Mouse (Mus musculus): ENCODE results near the gene Lman2. TPM values are rescaled to one million over a fixed set of nuclear protein-coding genes. Genes with fewer than 3 reads are reported as not detected.

Lman2 gene
- total RNA-seq (2015; ENCODE audit: low replicate concordance), result 19.6 and 20.2 TPM in 2 replicates
- 31.8 and 33.4 TPM in 2 replicates for total RNA-seq (2017; ENCODE audit: low replicate concordance)

DNA sequence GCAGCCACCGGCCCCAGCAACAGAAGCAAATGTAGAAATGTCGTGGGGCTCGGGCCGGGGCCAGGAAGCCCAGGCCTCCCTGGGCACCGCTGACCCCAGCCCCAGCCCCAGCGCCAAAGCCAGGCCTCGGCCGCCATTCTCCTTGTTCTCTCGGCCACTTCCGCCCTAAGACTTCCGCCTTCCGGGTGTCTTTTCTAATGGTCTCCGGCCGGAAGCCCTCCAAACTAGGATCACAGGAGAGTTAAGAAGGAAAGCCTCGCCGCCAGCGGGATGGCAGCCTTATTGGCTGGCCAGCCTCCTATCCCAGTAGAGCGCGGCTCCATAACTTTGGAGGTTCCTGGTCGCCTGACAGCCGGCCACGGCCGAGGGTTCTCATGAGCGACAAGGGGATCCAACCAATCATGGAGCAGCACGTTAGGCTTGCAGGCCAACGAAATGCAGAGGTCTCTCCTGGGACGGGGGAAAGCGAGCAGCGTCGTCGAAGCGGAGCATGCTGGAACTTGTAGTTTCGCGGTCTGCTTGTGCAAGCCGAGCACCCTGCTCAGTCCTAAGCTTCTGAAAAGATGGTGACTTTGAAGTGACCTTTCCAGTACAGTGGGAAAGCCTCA lies at the start of gene Lman2:
Gene Lman2, minus strand, starts transcription at position 331 of the 608 bp plus-strand sequence.
- ATAC-seq (replicated peaks; ENCODE audit: low FRiP score, poor library complexity, severe bottlenecking), result peak; percentile 95

DNA sequence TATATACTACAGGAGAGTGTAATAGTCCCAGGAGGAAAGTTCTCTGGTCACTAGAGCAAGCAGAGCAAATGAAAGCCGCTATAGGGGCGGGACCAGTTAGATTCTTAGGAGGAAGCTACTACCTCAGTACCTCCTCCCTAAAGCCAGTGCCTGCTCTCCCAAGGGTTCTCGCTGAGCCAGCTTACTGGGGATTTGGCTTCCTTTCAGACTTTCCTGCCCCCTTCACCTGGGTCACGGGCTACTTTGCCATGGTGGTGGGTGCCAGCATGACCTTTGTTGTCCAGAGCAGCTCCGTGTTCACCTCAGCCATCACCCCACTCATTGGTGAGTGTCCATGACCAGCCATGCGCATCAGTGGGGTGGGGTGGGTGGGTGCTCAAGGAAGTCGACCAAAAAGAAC lies 49.2 kb upstream of the Lman2 start:
- ATAC-seq (replicated peaks; ENCODE audit: low FRiP score, poor library complexity, severe bottlenecking), result no peak

DNA sequence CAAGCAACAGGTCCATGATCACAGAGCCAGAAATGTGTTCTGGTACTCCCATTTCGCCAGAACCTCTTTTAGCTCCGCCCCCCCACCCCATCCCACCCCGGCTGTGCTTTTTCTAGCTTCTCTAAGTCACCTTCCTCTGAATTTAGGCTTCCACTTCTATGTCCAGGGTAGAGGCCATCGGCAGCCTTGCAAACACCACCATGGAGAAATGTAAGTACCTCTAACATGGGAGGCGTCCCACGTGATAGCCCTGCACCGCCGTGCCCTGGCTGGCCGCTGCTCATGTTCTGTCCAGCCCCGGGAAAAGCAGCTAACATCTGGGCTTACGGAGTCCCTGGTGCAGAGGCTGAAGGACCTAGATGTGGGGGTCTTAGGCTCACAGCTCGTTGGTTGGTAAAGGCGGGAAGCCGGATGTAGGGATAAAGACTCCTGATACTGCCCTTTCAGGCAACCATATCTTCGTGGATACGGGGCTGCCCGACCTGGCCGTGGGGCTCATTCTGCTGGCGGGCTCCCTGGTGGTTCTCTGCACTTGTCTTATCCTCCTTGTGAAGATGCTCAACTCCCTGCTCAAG lies 46.0 kb upstream of the Lman2 start:
- no peak for ATAC-seq (replicated peaks; ENCODE audit: low FRiP score, poor library complexity, severe bottlenecking)

DNA sequence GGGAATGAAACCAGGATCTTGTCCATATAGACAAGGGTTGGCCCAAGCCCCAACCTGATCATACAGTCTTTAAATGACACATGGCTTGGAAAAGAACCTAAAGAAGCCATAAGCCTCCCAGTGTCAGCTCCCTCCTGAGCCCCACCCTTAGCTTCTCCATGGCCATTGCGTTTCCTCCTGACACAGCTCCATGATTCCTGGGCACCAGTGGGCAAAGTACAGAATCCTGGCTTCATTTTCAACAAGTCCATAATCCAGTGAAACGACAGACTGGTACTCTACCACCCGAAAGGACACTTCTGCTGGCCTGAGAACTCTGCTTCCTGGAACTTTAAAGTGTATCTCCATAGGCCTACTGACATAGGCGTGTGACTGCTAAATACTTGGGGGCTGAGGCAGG lies 44.8 kb upstream of the Lman2 start:
- no peak for ATAC-seq (replicated peaks; ENCODE audit: low FRiP score, poor library complexity, severe bottlenecking)

DNA sequence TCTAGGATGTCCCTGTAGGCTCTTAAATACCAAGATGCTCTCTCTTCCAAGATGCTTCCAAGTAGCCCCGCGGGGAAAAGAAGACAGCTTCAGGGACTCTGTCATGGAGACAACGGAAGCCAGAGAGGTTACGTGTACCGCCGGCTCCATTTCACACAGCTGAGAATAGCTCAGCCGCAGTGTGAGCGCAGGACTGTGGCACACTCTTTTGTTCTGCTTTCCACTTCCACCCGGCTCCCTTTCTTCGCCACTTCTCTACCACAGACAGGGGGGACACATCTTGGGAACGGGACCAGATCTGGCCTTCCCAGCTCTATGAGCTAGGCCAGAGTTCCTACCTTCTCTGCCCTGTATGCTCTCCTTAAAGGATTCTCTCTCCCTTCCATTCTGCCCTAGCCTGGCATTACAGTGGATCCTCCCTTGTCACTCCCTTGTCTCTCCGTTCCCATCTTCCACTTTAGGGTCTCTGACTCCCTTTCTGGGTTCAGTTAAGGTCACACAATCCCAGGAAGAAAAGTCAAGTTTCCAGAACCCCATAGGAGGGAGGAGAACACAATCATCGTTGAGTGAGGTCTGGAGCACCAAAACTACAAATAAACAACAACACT lies 43.3 kb upstream of the Lman2 start:
- ATAC-seq (replicated peaks; ENCODE audit: low FRiP score, poor library complexity, severe bottlenecking), result no peak

DNA sequence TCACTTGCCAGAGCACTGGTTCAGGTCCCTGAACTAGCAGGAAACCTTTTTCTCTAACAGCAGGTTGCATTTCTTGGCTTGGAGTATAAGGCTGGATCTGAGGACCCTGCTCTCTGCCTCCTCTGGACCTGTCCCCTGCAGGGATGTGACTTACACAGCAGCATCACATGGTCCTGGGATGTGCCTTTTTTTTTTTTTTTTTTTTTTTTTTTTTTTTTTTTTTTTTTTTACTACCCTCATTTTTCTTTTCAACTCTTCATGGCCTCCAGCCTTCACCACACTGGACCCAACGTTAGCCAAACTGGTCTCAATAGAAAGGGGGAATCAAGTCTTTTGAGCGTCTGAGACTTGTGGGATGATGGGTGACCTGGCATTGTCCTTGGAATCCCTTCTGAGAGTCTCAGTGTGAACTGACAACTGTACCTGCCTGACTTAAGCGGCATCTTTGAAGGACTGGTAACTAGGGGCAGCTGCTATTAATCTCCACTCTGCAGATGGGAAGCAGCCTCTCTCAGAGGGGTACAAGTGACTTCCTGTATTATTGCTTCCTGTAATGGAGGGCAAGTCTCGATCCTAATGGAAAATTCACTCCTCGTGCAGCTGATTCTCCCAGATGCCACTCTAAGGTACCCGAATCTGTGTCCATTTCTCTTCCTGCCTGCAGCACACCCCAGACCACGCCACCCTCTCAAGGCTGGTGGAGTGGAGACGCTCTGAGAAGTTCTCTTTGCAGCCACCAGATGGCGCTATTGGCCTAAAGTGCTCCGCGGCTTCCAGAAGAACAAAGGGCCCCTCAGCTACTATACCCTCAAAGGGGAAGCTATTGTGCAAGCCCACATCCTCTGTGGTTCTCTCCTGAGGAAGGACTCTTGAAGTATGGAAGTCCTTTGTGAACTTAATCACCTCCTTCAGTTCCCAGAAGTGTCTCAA lies 42.5 kb upstream of the Lman2 start:
- ATAC-seq (replicated peaks; ENCODE audit: low FRiP score, poor library complexity, severe bottlenecking), result peak; percentile 76

DNA sequence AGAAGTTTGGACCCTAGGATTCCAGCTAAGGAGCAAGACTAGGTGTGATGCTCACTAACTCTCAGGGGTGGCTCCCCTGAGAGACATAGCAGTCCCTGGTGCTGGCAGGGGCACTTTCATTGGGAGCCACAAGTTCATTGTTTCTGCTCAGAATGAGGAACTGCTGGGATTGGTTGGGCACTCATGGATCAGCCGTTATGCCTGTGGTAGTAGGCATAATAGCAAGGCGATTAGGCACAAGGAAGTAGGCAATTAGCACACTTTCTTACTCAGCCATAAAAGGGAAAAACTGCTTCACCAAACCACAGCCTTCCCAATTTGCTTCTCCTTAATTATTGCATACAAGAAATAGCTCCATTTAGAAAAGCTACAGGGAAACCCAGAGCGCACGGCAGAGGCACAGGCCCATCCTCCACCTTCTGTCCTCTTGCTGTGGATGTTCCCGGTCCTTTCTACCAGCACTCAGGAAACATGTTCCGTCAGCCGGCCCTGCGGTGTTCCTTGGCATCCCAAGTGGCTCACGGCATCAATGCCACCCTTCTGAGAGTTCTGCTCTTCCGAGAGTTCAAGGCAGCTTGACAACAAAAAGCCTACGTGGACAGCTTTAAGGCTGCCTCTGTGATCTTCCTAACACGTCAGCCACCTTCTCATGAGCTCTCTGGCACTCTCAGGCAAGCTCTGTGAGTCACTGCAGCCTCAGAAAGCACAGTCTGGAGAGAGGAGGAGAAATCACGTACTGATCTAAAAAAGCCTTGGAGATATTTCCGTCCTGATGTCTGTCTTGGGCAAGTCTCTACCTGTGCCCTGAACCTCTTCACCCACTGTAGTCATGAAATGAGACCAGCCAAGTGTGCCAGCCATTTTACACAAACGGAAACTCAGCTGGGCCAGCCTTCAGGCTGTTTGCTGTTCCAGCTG lies 41.6 kb upstream of the Lman2 start:
- no peak for ATAC-seq (replicated peaks; ENCODE audit: low FRiP score, poor library complexity, severe bottlenecking)

DNA sequence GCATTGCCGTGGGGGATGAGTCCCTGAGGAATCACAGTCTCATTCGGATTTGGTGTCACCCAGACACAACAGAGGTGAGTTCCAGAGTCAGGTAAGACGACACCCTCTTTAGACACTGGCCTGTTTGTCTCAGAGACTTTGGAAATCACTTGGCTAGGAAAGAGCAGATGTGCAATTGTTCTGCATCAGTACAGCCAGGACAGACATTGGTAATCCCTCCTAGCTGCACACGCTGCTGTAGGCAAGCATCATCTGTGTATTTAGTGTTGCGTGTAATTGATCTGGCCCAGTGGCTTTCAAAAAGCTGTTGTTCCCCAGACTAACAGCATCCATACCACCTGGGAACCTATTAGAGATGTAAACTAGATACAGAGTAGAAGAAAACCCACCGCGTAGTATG lies 40.7 kb upstream of the Lman2 start:
- no peak for ATAC-seq (replicated peaks; ENCODE audit: low FRiP score, poor library complexity, severe bottlenecking)

DNA sequence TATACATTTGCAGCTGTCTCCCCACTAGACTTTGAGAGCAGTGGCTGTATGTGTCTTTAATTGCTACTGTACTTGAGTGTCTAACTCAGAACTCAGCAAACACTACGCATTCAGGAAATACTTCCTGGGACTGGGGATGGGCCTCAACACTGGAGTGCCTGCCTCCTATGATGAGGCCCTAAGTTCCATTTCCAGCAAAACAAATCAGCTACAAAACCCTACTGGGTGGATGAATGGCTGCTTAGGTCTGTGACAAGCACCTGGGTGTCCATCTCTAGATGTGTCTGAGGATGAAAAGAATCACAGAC lies 37.4 kb upstream of the Lman2 start:
- ATAC-seq (replicated peaks; ENCODE audit: low FRiP score, poor library complexity, severe bottlenecking), result no peak

DNA sequence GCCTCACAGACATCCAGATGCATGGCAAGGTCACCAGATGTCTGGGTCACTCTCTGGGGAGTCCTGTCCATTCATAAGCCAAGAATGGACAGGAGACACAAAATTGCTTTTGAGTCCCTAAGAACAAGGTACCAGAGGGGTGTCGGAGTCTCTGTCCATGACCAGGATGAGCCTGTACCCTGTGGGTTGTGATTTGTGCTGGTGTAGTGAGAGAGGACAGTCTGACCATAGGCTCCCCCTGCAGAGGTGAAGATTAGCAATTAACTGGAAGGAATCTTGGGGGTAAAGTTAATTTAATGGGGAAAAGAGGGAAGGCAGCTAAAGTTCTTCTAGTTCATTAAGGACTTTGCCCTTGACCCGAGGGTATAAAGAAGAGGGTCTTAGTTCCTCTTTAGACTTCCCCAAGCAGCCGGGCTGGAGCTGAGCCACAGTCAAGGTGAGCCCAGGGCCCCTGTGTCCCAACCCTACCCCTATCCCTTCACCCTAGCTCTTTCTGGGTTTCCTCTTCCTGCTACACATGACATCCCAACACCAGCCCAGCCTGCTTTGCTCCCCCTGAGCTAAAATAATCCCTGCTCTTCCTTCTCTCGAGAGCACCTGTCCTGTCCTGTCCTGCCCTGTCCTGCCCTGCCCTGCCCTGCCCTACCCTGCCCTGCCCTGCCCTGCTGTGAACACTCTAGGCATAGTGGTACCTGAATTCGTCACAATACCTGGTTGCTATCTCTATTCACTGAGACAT lies 36.9 kb upstream of the Lman2 start:
- no peak for ATAC-seq (replicated peaks; ENCODE audit: low FRiP score, poor library complexity, severe bottlenecking)

DNA sequence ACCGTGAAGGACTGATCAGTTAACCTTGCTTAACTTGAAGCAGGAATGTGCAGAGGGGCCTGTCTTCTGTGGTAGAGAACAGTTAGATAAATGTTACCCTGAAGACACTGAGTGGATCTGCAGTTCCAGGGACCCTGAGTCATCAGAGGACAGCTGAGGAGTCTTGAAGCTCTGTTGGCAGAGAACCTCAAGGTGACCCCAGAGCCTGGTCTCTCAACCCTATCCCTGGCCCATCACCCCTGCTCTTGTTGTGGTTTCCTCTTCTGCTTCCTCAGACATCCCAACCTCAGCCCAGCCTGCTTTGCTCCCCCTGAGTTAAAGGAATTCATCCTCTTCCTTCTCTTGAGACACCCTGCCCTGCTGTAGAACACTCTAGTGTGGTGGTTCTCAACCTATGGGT lies 35.5 kb upstream of the Lman2 start, which contains the start of gene Slc34a1:
Gene Slc34a1, plus strand, starts transcription at position 100 of the 400 bp plus-strand sequence.
- no peak for ATAC-seq (replicated peaks; ENCODE audit: low FRiP score, poor library complexity, severe bottlenecking)

DNA sequence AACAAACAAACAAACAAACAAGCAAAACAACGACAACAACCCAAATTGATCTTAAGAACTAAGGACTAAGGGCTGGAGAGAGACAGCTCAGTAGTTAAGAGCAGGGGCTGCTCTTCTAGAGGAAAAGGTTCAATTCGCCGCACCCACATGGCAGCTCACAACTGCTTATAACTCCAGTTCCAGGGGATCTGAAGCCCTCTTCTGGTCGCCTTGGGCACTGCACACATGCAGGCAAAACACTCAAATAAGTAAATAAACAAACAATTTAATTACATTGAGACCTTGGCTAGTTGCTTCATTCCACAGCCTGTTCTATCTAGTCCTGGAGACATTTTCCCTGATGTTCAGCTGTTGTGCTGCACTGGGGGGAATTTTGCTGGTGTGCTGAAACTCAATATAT lies 30.4 kb upstream of the Lman2 start:
- ATAC-seq (replicated peaks; ENCODE audit: low FRiP score, poor library complexity, severe bottlenecking), result 0 out of 2 replicates have a peak, but pooled peaks have one; percentile 52

DNA sequence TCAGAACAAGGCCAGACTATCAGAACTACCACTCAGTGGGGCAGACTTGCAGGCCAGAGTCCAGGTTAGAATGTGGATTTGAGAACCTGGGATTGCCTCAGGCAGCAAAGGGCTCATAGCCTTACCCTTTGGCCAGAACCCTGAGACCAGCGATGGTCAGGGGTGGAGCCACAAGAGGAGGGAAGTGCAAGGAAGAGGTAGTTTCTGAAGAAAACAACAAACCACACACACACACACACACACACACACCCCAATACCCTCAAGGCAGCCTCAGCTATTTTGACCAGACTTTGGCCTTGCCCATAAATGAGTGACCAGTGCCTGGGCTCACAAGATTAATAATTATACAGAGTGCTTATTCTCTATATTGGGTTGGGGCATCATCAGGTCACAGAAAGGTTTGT lies 29.0 kb upstream of the Lman2 start:
- no peak for ATAC-seq (replicated peaks; ENCODE audit: low FRiP score, poor library complexity, severe bottlenecking)

DNA sequence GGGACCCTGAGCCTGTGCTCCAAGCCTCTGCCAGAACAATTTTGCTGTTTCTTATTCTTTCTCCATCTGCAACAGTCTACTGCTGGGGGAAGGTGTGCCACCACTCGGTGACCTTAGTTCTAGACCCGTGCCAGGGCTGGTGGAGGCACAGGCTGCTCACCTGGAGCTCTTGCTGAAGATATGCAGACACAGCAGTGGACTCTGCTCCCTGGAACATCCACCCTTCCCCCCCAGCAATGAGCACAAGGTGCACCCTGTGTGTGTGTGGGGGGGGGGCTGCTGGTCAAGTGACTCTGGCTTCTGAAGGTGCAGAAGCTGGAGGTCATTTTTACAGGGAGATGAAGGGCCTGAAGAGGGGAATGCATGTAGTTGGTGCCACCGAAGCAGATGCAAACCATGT lies 28.1 kb upstream of the Lman2 start:
- ATAC-seq (replicated peaks; ENCODE audit: low FRiP score, poor library complexity, severe bottlenecking), result no peak

DNA sequence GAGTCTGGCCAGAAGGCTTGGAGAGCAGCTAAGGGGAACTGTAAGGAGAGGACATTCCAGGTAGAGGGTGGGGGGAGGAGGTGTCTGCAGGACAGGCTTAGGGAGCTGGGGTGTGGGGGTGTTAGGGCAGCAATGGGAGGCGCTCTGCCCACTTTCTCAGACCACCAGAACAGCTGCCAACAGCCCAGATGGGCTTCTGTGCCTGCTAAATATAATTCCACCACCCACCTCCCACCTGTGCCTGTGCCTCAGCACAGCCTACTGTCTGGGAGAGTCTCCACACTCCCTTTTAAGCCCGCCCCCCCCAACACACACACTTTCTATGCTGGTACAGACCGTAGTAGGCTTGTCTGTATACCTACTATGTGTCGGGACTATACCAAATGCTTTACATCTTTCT lies 19.2 kb upstream of the Lman2 start:
- no peak for ATAC-seq (replicated peaks; ENCODE audit: low FRiP score, poor library complexity, severe bottlenecking)

DNA sequence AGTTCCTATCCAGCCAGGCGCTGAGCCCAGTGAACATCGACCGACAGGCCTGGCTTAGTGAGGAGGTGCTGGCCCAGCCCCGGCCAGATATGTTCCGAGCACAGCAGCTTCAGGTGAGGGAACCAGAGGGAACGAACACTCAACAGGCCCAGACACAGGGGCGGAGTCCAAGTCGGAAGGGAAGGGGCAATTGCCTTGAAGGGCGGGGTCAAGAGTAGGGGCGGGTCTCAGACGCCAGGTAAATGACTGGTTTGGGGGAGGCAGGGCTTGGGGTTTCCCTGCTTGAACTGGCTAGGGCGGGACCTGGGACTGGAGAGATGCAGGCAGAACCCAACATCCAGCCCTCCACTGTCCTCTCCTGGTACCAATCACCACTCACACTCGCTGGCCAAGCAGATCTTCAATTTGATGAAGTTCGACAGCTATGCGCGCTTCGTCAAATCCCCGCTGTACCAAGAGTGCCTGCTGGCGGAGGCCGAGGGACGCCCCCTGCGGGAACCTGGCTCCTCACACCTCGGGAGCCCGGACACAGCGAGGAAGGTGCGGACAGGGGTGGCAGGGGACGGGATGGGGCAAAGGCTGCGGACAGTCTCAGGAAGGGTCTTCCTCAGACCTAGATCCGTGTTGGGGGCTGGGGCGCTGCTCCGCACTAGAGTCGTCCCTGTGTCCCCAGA lies 16.5 kb upstream of the Lman2 start:
- ATAC-seq (replicated peaks; ENCODE audit: low FRiP score, poor library complexity, severe bottlenecking), result 0 out of 2 replicates have a peak, but pooled peaks have one; percentile 14

DNA sequence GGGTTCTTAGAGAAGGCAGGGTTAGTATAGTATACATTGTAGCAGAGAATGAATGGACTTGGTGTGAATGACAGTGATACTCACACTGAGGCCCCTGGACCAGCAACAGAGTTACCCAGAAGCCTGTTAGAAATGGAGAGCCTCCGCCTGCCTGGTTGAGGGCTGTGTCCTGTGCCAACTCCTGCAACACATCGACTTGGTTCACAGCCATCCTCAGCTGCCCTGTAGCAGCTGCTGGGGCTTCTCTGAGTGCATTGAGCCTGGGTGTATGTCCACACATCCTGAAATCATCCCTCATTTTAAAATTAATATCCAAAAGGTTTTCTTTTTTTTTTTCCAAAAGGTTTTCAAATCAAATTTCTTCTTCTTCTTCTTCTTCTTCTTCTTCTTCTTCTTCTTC lies 13.3 kb upstream of the Lman2 start:
- ATAC-seq (replicated peaks; ENCODE audit: low FRiP score, poor library complexity, severe bottlenecking), result no peak

DNA sequence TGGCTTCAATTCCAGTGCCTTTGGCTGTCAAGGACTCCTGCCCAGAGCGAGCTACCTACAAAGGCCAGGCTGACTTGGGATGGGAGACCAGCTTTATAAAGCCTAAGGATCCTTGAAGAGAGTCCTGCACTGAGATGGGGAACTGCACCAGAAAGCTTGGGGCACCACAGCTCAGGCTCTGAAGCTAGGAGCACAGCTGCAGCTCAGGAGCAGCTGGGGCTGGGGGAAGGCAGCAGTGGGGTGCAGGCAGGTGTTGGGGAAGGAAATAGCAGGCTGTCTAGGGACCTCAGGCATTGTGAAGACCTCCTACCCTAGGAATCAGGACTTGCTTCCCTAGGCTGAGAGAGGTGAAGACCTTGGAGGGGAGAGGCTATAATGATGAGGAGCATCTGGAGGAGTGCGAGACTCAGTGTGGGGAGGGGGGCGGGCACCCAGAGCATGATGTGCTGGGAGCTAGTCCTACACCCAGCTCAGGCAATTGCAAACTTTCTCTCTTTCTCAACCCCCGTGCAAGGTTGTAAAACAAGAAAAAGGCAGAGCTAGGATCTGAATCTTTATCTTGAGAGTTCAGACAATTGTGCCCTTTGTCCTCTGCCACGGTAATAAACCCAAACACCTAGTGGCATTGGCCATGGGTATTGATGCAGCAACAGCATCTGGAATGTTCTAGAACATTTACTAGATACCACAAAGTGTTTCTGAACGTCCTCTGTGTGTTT lies 11.8 kb upstream of the Lman2 start:
- ATAC-seq (replicated peaks; ENCODE audit: low FRiP score, poor library complexity, severe bottlenecking), result no peak

Data from erythroblast, adult 5-6 weeks (primary cell).